Mouse (Mus musculus): ENCODE data around the gene Rtn4.

- no peak for TF ChIP-seq CTCF (conservative IDR thresholded peaks at IDR 0.05; ENCODE audit: insufficient read depth, insufficient read length, low read depth, low read length)
- no peak for TF ChIP-seq POLR2A (IDR thresholded peaks at IDR 0.05; ENCODE audit: low read depth, low read length)
Measured at GRCm38 (mm10) chr11:29727901-29728300, 35.2 kb downstream of the Rtn4 start.
